Mouse (Mus musculus): Measurements from ENCODE around the gene Mgat5. TPM values are rescaled to one million over a fixed set of nuclear protein-coding genes. Genes with fewer than 3 reads are reported as not detected.

The Mgat5 gene
- total RNA-seq, 2 experiments from 2014 or later, result 78.8 to 80.5 TPM

DNA sequence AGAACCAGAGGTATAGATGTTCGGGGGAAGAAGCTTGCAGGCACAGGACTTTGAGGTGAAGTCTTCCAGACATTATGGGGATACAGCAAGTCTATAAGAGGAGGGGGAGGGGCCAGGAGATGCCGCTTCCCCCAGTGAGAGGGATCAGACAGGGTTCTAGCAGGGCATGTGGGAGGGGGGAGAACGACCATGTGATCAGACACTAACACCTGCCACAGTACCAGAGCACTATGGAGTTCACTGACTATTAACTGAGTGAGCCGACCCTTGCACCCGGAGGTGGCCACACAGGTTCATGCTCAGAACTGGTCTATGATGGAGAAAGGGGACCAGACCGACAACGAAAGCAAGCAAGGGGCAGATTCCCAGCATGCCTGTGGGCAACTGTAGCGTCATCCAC, 318.5 kb downstream of the Mgat5 start:
- ATAC-seq (replicated peaks; ENCODE audit: poor library complexity, severe bottlenecking), result no peak

DNA sequence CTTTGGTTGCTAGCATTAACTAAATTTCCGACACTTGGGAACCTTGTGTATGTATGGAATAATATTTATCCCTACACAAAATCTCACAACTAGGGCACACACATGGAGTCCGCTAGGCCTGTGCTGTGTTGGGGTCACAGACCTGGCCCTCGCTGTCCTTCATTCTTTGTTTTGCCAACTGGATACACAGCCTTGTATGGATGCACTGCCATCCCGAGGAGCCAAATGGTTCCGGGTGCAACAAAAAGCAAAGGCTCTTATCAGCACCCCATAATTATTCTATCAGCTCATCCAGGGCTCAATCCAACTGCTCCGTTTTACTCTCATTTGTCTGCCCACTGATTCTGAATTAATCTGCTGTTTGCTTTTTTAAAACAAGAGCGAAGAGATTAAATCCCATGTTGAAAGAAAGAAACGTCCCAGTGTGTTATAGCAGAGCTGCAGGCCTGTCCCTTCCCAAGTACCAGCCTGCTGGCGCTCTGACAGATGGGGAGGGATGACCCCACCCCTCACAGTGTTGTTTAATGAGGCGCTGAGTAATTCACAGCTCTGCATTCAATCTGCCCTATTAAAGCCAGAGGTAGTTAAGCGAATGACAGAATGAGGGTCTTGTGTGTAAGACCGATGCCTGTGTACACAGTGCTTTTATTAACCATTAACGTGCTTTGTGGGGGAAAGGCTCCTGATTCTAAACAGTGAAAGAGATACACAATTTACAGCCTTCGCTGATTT, 326.2 kb downstream of the Mgat5 start:
- ATAC-seq (replicated peaks; ENCODE audit: poor library complexity, severe bottlenecking), result no peak

DNA sequence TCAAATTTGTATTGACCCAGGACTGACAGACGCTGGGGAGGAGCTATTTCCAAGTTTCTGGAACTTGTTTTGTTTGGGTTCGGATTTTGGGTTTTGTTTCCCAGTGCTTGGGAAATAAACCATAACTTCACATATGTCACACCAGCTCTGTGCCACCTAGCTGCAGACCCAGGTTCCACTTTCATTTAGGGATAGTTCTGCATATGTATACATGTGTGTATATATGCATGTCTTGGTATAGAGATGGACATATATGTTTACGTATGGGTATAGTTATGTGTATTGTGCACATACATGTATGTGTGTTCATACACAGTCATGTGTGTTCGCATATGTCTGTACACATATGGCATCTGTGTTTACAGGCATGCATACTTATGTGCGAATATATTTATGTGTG, 326.9 kb downstream of the Mgat5 start:
- ATAC-seq (replicated peaks; ENCODE audit: poor library complexity, severe bottlenecking), result no peak

DNA sequence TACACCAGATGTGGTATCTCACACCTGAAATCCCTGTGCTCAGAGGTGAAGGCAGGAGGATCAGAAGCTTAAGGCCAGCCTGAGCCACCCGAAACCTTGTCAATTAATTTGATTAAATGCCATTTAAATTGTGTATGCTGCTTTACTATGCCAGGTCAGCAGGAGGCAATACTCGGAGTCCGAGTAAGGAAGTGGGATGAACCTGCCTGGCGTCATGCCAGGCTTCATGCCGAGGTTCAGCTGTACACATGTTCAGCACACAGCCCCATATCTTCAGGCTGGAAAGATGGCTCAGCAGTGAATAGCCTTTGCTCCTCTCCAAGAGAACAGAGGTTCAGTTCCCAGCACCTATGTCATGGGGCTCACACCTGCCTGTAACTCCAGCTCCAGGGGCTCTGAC, 331.6 kb downstream of the Mgat5 start:
- no peak for ATAC-seq (replicated peaks; ENCODE audit: poor library complexity, severe bottlenecking)

- ATAC-seq (replicated peaks; ENCODE audit: poor library complexity, severe bottlenecking), result no peak
Measured at GRCm38 (mm10) chr1:127537204-127538038, 332.6 kb downstream of the Mgat5 start.

Measured in granulocyte monocyte progenitor cell, adult 5-6 weeks (primary cell).